Mouse (Mus musculus) hindbrain, embryonic 16.5 days (tissue): ENCODE measurements around the gene Olfr1185-ps1. TPM values are rescaled to one million over a fixed set of nuclear protein-coding genes. Genes with fewer than 3 reads are reported as not detected.
"Not testable (repeated sequence)": the region's sequence is repeated elsewhere in the genome, so short reads cannot be mapped to it uniquely, and the experiment has no call there.

Source experiments
- ATAC-seq: fragments of 200-750 bp; cut with Nextera tagmentation; 2 replicates; pipeline ENCODE4 v1.8.0; 2017; ENCODE audit warnings: moderate TSS enrichment, moderate library complexity
- H3K27ac ChIP-seq: fragments of 300-500 bp; sonication (generic); 2 replicates; pipeline ENCODE4 v1.5.1; 2014; ENCODE audit warnings: low read depth, mild to moderate bottlenecking, control low read depth, low read length, moderate library complexity
- H3K27me3 ChIP-seq: fragments of 300-500 bp; sonication (generic); replicated peaks from 2 replicates; pipeline ENCODE4 v1.6.1; 2014; ENCODE audit warnings: low read length; ENCODE audit not compliant: control insufficient read depth, insufficient read depth
- H3K36me3 ChIP-seq: fragments of 300-500 bp; sonication (generic); 2 replicates; pipeline ENCODE4 v1.6.1; 2014; ENCODE audit warnings: mild to moderate bottlenecking, low read length, moderate library complexity, mixed read lengths; ENCODE audit not compliant: control insufficient read depth, insufficient read depth
- H3K4me1 ChIP-seq: fragments of 300-500 bp; sonication (generic); 2 replicates; pipeline ENCODE4 v1.6.1; 2014; ENCODE audit warnings: low read depth, low read length; ENCODE audit not compliant: control insufficient read depth, insufficient read depth
- H3K4me2 ChIP-seq: fragments of 300-500 bp; sonication (generic); 2 replicates; pipeline ENCODE4 v1.6.1; 2014; ENCODE audit warnings: mild to moderate bottlenecking, low read length, control low read depth, moderate library complexity
- H3K4me3 ChIP-seq: fragments of 300-500 bp; sonication (generic); 2 replicates; pipeline ENCODE4 v1.5.1; 2014; ENCODE audit warnings: mild to moderate bottlenecking, low read length, control low read depth, moderate library complexity
- H3K9ac ChIP-seq: fragments of 300-500 bp; sonication (generic); 2 replicates; pipeline ENCODE4 v1.6.1; 2014; ENCODE audit warnings: low read depth, mild to moderate bottlenecking, control low read depth, low read length, moderate library complexity
- H3K9me3 ChIP-seq: fragments of 300-500 bp; sonication (generic); 2 replicates; pipeline ENCODE4 v1.6.1; 2014; ENCODE audit warnings: mild to moderate bottlenecking, low read length, moderate library complexity; ENCODE audit not compliant: control insufficient read depth
- WGBS: fragments of 180-500 bp; shearing (Covaris S2); extraction: QIAGEN DNeasy Blood & Tissue Kit; methylation state at CpG from one replicate; pipeline ENCODE4 v1.1.7; 2014; 5-methylcytosine and 5-hydroxymethylcytosine counted together
- polyA plus RNA-seq: library from polyadenylated mRNA; unstranded; fragments of >200 nt; fragmentation: Nextera tagmentation; extraction: Ambion mirVana; gene quantifications from 2 replicates; pipeline ENCODE4 v1.2.1, GENCODE M21; 2015

Olfr1185-ps1 gene
- polyA plus RNA-seq = not detected in 2 replicates

- Histone ChIP-seq H3K9me3 (no peaks in the 10 kb centered on the region), H3K27me3 (no peaks in the 10 kb centered on the region), H3K36me3 (no peaks in the 10 kb centered on the region), H3K4me1 (no peaks in the 10 kb centered on the region), H3K9ac (no peak within 1 kb of the TSS), H3K4me3 (no peak within 1 kb of the TSS), H3K27ac (no peak within 1 kb of the TSS), H3K4me2 (no peak within 1 kb of the TSS)
- no peak for ATAC-seq
- 72% methylated on average over 2 of the region's 2 CpGs for WGBS
These were observed at the start of gene Olfr1185-ps1 for GRCm38 (mm10) chr2:88493020-88493419. Olfr1185-ps1 (plus strand) TSS chr2:88493320.

- H3K36me3 ChIP-seq = no peaks in the 10 kb centered on the region
- 95% methylated on average over 1 of the region's 1 CpGs for WGBS
- H3K4me1 ChIP-seq = no peaks in the 10 kb centered on the region
- no peaks in the 10 kb centered on the region for H3K27me3 ChIP-seq
- H3K4me2 ChIP-seq = no peak within 1 kb of the TSS
- H3K4me3 ChIP-seq = no peak within 1 kb of the TSS
- no peak for ATAC-seq
- no peak within 1 kb of the TSS for H3K27ac ChIP-seq
- no peaks in the 10 kb centered on the region for H3K9me3 ChIP-seq
- H3K9ac ChIP-seq = no peak within 1 kb of the TSS
These were observed 44.1 kb upstream of the Olfr1185-ps1 start, which contains the start of gene Gm13757 for GRCm38 (mm10) chr2:88449031-88449430. Gm13757 (minus strand) TSS chr2:88449131.

GRCm38 (mm10) chr2:88454567-88454966, 38.6 kb upstream of the Olfr1185-ps1 start, which contains the start of gene Olfr1183:
Olfr1183 (plus strand) TSS chr2:88454867.
- H3K4me2 ChIP-seq, ATAC-seq, H3K27ac ChIP-seq, H3K9me3 ChIP-seq, H3K4me3 ChIP-seq, H3K36me3 ChIP-seq, H3K4me1 ChIP-seq, H3K27me3 ChIP-seq, H3K9ac ChIP-seq: not testable (repeated sequence)
- WGBS = 68% methylated on average over 1 of the region's 1 CpGs

- no peak within 1 kb of the TSS for H3K27ac ChIP-seq
- no peak for ATAC-seq
- no peaks in the 10 kb centered on the region for H3K9me3 ChIP-seq
- no peaks in the 10 kb centered on the region for H3K36me3 ChIP-seq
- WGBS = 93% methylated on average over 2 of the region's 2 CpGs
- no peaks in the 10 kb centered on the region for H3K4me1 ChIP-seq
- H3K9ac ChIP-seq = no peak within 1 kb of the TSS
- no peaks in the 10 kb centered on the region for H3K27me3 ChIP-seq
- H3K4me2 ChIP-seq = no peak within 1 kb of the TSS
- H3K4me3 ChIP-seq = no peak within 1 kb of the TSS
These were observed 9.8 kb upstream of the Olfr1185-ps1 start, which contains the start of gene Olfr1184 for GRCm38 (mm10) chr2:88483298-88483697. Olfr1184 (plus strand) TSS chr2:88483598.

- no peak within 1 kb of the TSS for H3K4me2 ChIP-seq
- H3K27me3 ChIP-seq = no peaks in the 10 kb centered on the region
- H3K9ac ChIP-seq = no peak within 1 kb of the TSS
- WGBS = 85% methylated on average over 2 of the region's 2 CpGs
- H3K4me3 ChIP-seq = no peak within 1 kb of the TSS
- no peaks in the 10 kb centered on the region for H3K36me3 ChIP-seq
- H3K9me3 ChIP-seq = no peaks in the 10 kb centered on the region
- ATAC-seq = no peak
- H3K27ac ChIP-seq = no peak within 1 kb of the TSS
- no peaks in the 10 kb centered on the region for H3K4me1 ChIP-seq
These were observed 25.1 kb downstream of the Olfr1185-ps1 start, which contains the start of gene Olfr1186 for GRCm38 (mm10) chr2:88518251-88518650. Olfr1186 (plus strand) TSS chr2:88518551.

GRCm38 (mm10) chr2:88525720-88526119, 32.6 kb downstream of the Olfr1185-ps1 start:
- H3K4me1 ChIP-seq = no peaks in the 10 kb centered on the region
- H3K36me3 ChIP-seq = no peaks in the 10 kb centered on the region
- H3K4me2 ChIP-seq = no peak overlapping the region
- H3K9ac ChIP-seq = no peak overlapping the region
- H3K27me3 ChIP-seq = no peaks in the 10 kb centered on the region
- H3K27ac ChIP-seq = no peak overlapping the region
- no peaks in the 10 kb centered on the region for H3K9me3 ChIP-seq
- ATAC-seq = no peak
- WGBS = 77% methylated on average over 3 of the region's 3 CpGs
- no peak overlapping the region for H3K4me3 ChIP-seq

Other genes starting within 250 kb of the Olfr1185-ps1 start
- not detected in 2 replicates for gene Olfr1173, start 213.4 kb upstream of the Olfr1185-ps1 start, polyA plus RNA-seq
- not detected in 2 replicates for gene Olfr1174-ps, start 178.2 kb upstream of the Olfr1185-ps1 start, polyA plus RNA-seq
- not detected in 2 replicates for gene Olfr1175-ps, start 166.1 kb upstream of the Olfr1185-ps1 start, polyA plus RNA-seq
- gene Olfr1176, start 156.6 kb upstream of the Olfr1185-ps1 start, polyA plus RNA-seq = not detected in 2 replicates
- not detected in 2 replicates for gene Olfr1177-ps, start 146.8 kb upstream of the Olfr1185-ps1 start, polyA plus RNA-seq
- not detected in 2 replicates for gene Olfr1178, start 106.3 kb upstream of the Olfr1185-ps1 start, polyA plus RNA-seq
- gene Olfr1179, start 86.9 kb upstream of the Olfr1185-ps1 start, polyA plus RNA-seq = not detected in 2 replicates
- gene Olfr1180, start 74.2 kb upstream of the Olfr1185-ps1 start, polyA plus RNA-seq = not detected in 2 replicates
- gene Olfr1181, start 67.1 kb upstream of the Olfr1185-ps1 start, polyA plus RNA-seq = not detected in 2 replicates
- gene Gm13757, start 44.2 kb upstream of the Olfr1185-ps1 start, polyA plus RNA-seq = not detected in 2 replicates
- gene Olfr1183, start 38.5 kb upstream of the Olfr1185-ps1 start, polyA plus RNA-seq = not detected in 2 replicates
- gene Olfr1184, start 9.7 kb upstream of the Olfr1185-ps1 start, polyA plus RNA-seq = not detected in 2 replicates
- gene Olfr1186, start 25.2 kb downstream of the Olfr1185-ps1 start, polyA plus RNA-seq = not detected in 2 replicates
- not detected in 2 replicates for gene Olfr1188, start 63.6 kb downstream of the Olfr1185-ps1 start, polyA plus RNA-seq
- gene Olfr1189, start 93.1 kb downstream of the Olfr1185-ps1 start, polyA plus RNA-seq = not detected in 2 replicates
- gene Olfr1191-ps1, start 147.2 kb downstream of the Olfr1185-ps1 start, polyA plus RNA-seq = not detected in 2 replicates
- not detected in 2 replicates for gene Olfr1192-ps1, start 155.2 kb downstream of the Olfr1185-ps1 start, polyA plus RNA-seq
- not detected in 2 replicates for gene Olfr1193, start 182.3 kb downstream of the Olfr1185-ps1 start, polyA plus RNA-seq
- gene Olfr1195, start 195.9 kb downstream of the Olfr1185-ps1 start, polyA plus RNA-seq = not detected in 2 replicates
- gene Olfr1196, start 211.3 kb downstream of the Olfr1185-ps1 start, polyA plus RNA-seq = not detected in 2 replicates
- gene Olfr1197, start 239.0 kb downstream of the Olfr1185-ps1 start, polyA plus RNA-seq = not detected in 2 replicates